Mouse (Mus musculus): ENCODE results near the gene Cnbp. TPM values are rescaled to one million over a fixed set of nuclear protein-coding genes. Genes with fewer than 3 reads are reported as not detected.
A peak's percentile ranks its signal among the peaks of the same experiment; 100 is the strongest.

The Cnbp gene
- total RNA-seq, 2 experiments from 2014 or later: 121 to 205 TPM

DNA sequence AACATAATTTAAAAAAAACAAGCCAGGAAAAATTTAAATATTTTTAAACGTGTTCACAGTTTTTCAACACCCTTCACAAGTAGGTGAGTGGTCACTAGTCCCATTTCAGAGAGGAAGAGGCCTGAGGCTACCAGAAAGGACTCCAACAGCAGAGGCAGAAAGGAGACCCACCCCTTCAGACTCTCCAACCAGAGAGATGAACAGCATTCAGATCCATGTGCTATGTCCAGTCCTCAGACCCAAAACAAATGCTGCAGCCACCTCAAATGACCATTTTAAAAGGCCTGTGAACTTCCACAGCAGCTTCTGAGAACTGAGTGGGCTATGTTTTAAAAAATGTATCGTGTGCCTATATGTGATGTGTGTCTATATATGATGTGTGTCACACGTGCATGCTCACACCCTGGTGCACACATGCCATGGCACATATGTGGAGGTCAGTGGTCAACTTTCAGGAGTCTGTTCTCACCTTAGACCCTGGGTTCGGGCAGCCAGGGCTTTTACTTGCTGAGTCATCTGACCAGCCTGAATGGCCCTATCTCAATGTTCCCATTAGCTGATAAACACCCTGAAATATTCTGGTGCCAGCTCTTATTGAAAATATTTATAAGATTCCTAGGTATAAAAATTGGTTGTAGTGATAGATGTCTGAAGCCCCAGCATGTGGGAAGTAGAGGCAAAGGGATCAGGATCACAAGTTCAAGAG is 43.0 kb downstream of the Cnbp start:
- 0 out of 2 replicates have a peak, but pooled peaks have one; percentile 18 for ATAC-seq (replicated peaks; ENCODE audit: low FRiP score, poor library complexity, severe bottlenecking)

DNA sequence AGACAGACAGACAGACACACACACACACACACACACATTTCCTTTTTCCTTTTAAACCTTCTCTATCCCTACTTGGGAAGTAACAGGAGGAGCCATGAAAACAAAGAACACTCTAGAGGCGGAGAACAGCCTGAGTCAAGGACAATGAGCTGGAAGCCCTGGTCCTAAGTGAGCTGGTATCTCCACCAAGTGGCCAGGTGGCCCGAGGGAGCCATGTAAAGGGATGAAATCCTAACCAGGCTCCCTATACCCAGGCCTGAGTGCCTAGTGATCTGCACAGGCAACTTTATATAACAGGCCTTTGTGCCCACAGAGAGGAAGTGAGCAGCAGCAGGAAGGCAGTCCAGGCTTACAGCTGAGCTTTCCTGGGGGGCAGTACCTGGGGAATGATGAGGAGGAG is 44.0 kb downstream of the Cnbp start:
- no peak for ATAC-seq (replicated peaks; ENCODE audit: low FRiP score, poor library complexity, severe bottlenecking)

DNA sequence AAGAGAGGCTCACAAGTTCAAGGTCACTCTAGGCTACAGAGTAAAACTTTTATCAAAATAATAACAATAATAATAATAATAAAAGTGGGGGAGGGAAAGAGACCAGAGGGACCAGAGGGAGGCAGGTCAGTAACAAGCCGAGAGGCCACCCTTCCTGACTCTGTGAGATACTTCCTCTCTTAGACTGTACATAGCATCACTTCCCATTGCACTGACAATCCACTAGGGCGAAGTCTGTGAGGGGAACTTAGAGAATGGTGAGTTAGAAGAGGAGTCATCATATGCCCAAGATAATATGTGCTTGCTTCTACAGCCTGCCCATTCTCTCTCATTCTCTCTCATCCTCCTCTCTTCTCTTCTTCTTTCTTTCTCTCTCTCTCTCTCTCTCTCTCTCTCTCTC is 44.9 kb downstream of the Cnbp start:
- no peak for ATAC-seq (replicated peaks; ENCODE audit: low FRiP score, poor library complexity, severe bottlenecking)

DNA sequence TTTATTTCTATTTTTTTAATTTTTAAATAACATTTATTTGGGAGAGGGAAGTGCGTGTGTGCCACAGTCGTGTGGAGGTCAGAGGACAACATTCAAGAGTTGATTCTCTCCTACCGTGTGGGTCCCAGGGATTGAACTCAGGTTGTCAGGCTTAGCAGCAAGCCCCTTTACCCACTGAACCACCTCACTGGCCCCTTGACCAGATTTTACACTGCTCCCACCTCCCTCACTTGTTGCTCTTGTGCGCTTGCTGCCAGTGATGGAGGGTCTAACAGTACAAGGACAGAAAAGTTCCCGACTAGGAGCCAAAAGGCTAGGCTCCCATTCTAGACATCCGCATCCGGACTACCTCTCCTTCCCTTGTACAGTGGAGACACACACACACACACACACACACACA is 45.5 kb downstream of the Cnbp start:
- no peak for ATAC-seq (replicated peaks; ENCODE audit: low FRiP score, poor library complexity, severe bottlenecking)

DNA sequence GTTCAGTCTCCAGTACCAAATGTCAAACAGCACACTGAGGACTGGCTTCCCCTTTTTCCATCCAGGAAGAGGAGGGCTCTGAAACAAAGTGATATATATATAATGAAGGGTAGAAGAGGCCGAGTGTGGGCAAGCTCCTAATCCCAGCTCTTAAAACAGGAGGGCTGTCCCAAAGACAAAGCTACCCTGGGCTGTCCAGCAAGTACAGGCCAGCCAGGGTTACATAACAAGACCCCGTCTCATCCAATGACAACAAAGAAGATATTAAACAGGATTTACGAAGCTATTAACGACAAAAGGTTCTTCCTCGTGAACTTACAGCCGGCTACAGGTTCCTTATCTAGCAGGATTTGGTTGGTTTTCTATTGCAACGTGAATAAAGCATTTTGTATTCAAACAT is 46.0 kb downstream of the Cnbp start:
- no peak for ATAC-seq (replicated peaks; ENCODE audit: low FRiP score, poor library complexity, severe bottlenecking)

DNA sequence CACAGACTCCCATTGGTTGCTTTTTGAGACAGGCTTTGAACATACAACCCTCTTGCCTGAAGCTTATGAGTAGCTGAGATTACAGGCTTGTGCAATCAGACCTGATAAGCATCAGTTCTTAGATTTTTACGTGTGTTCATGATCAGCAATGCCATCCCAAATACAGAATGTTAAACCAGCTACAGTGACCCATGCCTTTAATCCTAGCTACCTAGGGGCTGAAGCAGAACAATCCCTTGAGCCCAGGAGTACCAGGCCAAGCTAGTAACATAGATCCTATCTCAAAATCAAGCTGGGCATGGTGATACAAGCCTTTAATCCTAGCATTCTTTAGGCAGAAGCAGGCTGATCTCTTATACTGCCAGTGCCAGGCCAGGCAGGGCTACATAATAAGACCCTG is 46.9 kb downstream of the Cnbp start:
- no peak for ATAC-seq (replicated peaks; ENCODE audit: low FRiP score, poor library complexity, severe bottlenecking)

DNA sequence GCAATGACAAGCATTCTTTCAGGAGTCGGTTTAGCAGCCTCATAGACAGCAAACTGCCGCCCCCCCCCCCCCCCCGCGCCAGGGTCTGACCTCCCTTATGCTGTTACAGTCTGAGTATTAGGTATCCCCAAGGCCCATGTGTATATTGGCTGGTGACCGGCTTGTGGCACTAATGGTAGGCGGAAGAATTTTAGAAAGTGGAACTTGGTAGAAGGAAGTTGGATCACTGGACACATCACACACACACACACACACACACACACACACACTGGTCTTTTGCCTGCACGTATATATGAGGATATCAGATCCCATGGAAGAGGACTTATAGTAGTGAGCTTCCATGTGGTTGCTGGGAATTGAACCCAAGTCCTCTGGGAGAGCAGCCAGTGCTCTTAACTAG is 48.4 kb downstream of the Cnbp start:
- ATAC-seq (replicated peaks; ENCODE audit: low FRiP score, poor library complexity, severe bottlenecking): no peak

DNA sequence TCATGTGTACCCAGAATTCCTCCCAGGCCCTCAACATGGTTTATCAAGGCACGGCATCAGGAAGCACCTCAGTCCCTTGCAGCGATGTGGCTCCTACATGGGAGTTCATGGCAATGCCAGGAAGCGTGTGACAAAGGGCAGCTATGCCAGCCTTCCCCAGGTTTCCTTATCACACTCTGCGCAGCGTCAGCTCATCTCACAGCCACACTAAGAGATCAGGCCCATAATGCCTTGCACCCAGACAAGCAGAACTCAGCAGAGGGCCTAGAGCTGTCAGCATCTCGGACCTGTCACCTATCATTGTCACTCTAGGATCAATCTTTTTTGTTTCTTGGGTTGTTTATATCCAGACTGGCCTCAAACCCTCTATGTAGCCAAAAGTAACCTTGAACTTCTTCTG is 51.3 kb downstream of the Cnbp start:
- peak; percentile 68 for ATAC-seq (replicated peaks; ENCODE audit: low FRiP score, poor library complexity, severe bottlenecking)

DNA sequence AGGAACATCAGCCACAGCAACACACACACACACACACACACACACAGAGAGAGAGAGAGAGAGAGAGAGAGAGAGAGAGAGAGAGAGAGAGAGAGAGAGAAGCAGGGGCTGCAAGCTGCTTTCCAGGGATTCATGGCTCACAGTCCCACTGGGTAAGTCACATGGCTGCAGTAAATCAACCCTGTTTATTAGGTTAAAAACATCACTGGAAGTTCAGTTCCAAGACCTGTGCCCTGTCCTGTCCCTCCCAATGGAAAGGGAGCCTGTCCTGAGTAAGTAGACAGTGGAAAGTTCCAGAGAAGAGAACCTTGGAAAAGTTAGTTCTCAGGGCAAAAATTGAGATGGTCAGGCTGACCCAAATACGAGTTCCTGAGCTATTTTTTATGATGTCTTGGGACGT is 53.6 kb downstream of the Cnbp start:
- no peak for ATAC-seq (replicated peaks; ENCODE audit: low FRiP score, poor library complexity, severe bottlenecking)

DNA sequence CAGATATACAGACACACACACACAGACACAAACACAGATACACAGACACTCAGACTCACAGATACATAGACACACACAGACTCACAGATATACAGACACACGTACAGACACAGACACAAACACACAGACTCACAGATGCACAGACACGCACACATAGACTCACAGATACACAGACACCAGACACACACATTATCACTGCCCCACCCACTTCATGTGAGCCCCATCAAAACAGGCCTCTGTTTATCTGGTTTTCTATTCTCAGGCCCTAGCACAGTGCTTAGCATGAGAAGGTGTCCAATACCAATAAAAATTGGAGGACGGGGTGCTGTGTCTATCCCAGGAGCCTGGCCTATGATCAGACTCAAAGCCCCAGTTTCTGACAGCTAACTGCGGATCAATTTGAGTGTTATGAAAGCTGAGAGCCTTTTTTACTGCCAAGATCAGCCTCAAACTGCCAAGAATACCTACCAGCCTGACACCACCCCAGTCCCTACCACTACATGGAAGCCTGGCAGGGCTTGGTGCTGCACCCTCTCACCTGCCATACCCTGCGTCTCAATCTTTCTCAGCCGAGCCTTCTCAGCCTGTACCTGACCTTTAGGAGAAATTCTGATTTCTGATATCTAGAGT is 54.5 kb downstream of the Cnbp start:
- peak; percentile 39; the same call in 1 of the 2 replicates for ATAC-seq (replicated peaks; ENCODE audit: low FRiP score, poor library complexity, severe bottlenecking)

DNA sequence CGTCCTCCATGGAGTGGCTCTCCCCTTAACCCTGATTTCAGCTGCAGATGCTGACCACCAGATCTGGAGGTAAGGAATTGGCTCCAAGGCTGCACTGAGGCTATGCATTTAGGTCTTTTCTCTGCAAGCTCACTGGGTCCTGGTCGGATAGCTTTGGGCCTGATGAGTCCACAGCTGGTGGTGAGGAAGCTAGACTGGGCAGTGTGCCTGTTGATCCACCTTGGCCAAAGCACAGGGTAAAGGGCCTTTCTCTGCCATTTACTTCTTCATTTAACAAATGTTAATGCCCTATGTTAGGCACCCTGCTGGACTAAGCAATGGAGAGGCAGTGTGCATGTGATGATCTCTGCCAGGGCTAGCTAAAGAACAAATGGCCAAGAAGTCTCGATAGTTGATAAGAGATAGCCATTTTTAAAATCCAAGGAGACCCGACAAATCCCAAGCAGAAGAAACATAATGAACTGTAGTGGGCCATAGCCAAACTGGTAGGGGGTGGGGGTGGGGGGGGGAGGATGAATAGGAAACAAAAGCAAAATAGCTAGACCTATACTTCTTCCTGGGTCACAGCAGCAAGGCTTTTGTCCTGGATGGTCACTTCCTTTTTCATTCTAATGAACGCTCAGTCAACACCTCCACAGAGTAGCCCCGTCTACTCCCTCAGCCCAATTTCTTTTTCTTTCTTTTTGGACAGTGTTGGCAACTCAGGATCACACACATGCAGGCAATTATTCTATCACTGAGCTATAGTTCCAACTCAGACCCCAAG is 55.3 kb downstream of the Cnbp start:
- no peak for ATAC-seq (replicated peaks; ENCODE audit: low FRiP score, poor library complexity, severe bottlenecking)

DNA sequence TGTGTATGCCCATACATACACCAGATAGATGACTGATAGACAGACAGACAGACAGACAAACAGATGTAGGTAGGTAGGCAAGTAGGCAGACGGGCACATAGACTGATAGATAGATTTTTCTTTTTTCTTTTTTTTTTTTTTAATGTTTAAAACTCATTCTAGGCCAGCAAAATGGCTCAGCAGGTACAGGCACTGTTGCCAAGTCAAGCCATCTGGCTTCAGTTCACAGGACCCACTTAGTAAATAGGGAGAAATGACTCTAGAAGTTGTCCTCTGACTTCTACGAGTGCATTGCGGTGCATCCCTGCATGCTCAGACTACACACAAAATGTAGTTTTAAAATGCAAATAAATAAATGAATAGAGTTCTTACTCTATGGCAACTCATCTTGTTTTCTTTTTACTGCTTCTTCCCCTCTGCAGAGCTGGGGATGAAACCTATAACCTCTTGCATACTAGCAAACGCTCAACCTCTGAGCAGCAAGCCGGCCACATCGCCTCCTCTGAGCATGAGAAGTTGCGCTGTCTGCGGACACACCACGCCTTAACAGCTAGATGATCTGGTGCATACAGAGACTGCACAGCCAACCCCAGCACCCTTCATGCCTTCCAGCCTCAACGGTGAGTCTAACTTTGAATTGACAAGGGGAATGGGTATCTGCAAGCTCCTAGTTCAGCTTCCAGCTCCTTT is 56.9 kb downstream of the Cnbp start:
- no peak for ATAC-seq (replicated peaks; ENCODE audit: low FRiP score, poor library complexity, severe bottlenecking)

Other genes starting within 250 kb of the Cnbp start
- 37.8 and 43.4 TPM in 2 replicates for gene Aplf, start 178.9 kb downstream of the Cnbp start, total RNA-seq (2015; ENCODE audit: low replicate concordance)
- 71.8 and 86.0 TPM in 2 replicates for gene Aplf, start 178.9 kb downstream of the Cnbp start, total RNA-seq (2017; ENCODE audit: low replicate concordance)
- not detected in 2 replicates for gene Efcc1, start 120.2 kb downstream of the Cnbp start, total RNA-seq (2015; ENCODE audit: low replicate concordance)
- gene Efcc1, start 120.2 kb downstream of the Cnbp start, total RNA-seq (2017; ENCODE audit: low replicate concordance): not detected in 2 replicates
- gene Gp9, start 73.0 kb downstream of the Cnbp start, total RNA-seq (2015; ENCODE audit: low replicate concordance): 5.4 and 7.7 TPM in 2 replicates
- gene Gp9, start 73.0 kb downstream of the Cnbp start, total RNA-seq (2017; ENCODE audit: low replicate concordance): 4.9 and 5.6 TPM in 2 replicates
- 173 and 230 TPM in 2 replicates for gene Rab43, start 38.9 kb downstream of the Cnbp start, total RNA-seq (2015; ENCODE audit: low replicate concordance)
- gene Rab43, start 38.9 kb downstream of the Cnbp start, total RNA-seq (2017; ENCODE audit: low replicate concordance): 219 and 239 TPM in 2 replicates
- 1.3 TPM in 2 replicates for gene Gm45140, start 15.3 kb downstream of the Cnbp start, total RNA-seq (2015; ENCODE audit: low replicate concordance)
- 12.8 and 18.0 TPM in 2 replicates for gene Gm45140, start 15.3 kb downstream of the Cnbp start, total RNA-seq (2017; ENCODE audit: low replicate concordance)
- gene Isy1, start 12.3 kb downstream of the Cnbp start, total RNA-seq (2015; ENCODE audit: low replicate concordance): 3.7 and 6.3 TPM in 2 replicates
- gene Isy1, start 12.3 kb downstream of the Cnbp start, total RNA-seq (2017; ENCODE audit: low replicate concordance): 3.5 and 5.0 TPM in 2 replicates
- 11.1 and 11.5 TPM in 2 replicates for gene Copg1, start 36.7 kb upstream of the Cnbp start, total RNA-seq (2015; ENCODE audit: low replicate concordance)
- gene Copg1, start 36.7 kb upstream of the Cnbp start, total RNA-seq (2017; ENCODE audit: low replicate concordance): 14.5 and 20.5 TPM in 2 replicates
- 10.0 TPM in 2 replicates for gene Hmces, start 62.8 kb upstream of the Cnbp start, total RNA-seq (2015; ENCODE audit: low replicate concordance)
- gene Hmces, start 62.8 kb upstream of the Cnbp start, total RNA-seq (2017; ENCODE audit: low replicate concordance): 7.8 and 8.6 TPM in 2 replicates
- gene H1fx, start 130.5 kb upstream of the Cnbp start, total RNA-seq (2015; ENCODE audit: low replicate concordance): not detected in 2 replicates
- gene H1fx, start 130.5 kb upstream of the Cnbp start, total RNA-seq (2017; ENCODE audit: low replicate concordance): not detected in 2 replicates
- gene Rab7, start 194.2 kb upstream of the Cnbp start, total RNA-seq (2015; ENCODE audit: low replicate concordance): 76.7 and 111 TPM in 2 replicates
- 29.4 and 36.0 TPM in 2 replicates for gene Rab7, start 194.2 kb upstream of the Cnbp start, total RNA-seq (2017; ENCODE audit: low replicate concordance)
- 24.0 and 30.9 TPM in 2 replicates for gene Rpn1, start 233.4 kb upstream of the Cnbp start, total RNA-seq (2015; ENCODE audit: low replicate concordance)
- gene Rpn1, start 233.4 kb upstream of the Cnbp start, total RNA-seq (2017; ENCODE audit: low replicate concordance): 42.8 and 54.5 TPM in 2 replicates